Mouse (Mus musculus): ENCODE data around the gene Mfn2. TPM values are rescaled to one million over a fixed set of nuclear protein-coding genes. Genes with fewer than 3 reads are reported as not detected.

Mfn2 gene
- polyA plus RNA-seq, 1 experiment from 2014 or later = 31.0 TPM

DNA sequence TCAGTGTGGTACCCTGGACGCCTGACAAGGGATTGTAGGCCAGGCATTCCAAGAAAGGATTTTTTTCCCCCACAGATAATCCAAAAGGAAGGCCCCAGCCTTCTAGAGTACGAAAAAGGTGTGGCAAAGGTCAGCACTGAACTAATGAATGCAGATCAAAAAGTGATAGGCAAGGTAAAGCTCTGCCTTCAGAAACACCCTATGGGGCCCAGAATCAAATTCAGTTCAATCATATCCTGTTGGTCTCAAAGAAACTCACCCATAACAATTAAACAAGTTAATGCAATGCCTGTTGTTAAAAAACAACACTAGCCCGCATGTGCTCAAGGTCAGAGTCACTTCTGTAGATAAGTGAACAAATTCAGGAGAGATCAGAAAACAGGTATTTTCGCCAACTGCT lies 80.1 kb downstream of the Mfn2 start:
- Histone ChIP-seq H3K4me3 (ENCODE audit: low read length) (no peak overlapping the region), H3K36me3 (ENCODE audit: control insufficient read depth, insufficient read depth, low read length) (peaks cover 43% of the 10 kb centered on the region), H3K4me2 (replicated peaks; ENCODE audit: low read depth, low read length) (no peak overlapping the region), H3K4me1 (ENCODE audit: control insufficient read depth, insufficient read depth, low read length) (no peaks in the 10 kb centered on the region), H3K27me3 (ENCODE audit: control insufficient read depth, insufficient read depth, low read length) (no peaks in the 10 kb centered on the region), H3K9me3 (ENCODE audit: control insufficient read depth, low read length) (peaks cover 66% of the 10 kb centered on the region), H3K9ac (ENCODE audit: low read depth, low read length) (no peak overlapping the region), H3K27ac (ENCODE audit: low read depth, low read length) (no peak overlapping the region)
- WGBS = 94% methylated on average over 4 of the region's 4 CpGs
- ATAC-seq (ENCODE audit: low FRiP score, low TSS enrichment) = no peak

Other genes starting within 250 kb of the Mfn2 start
- not detected in 2 replicates for gene Zfp534, start 202.2 kb downstream of the Mfn2 start, polyA plus RNA-seq (2014; fragmentation: Nextera tagmentation; extraction: Ambion mirVana)
- gene Zfp984, start 94.9 kb downstream of the Mfn2 start, polyA plus RNA-seq (2014; fragmentation: Nextera tagmentation; extraction: Ambion mirVana) = 11.0 and 14.9 TPM in 2 replicates
- 5.0 and 5.4 TPM in 2 replicates for gene Zfp933, start 56.3 kb downstream of the Mfn2 start, polyA plus RNA-seq (2014; fragmentation: Nextera tagmentation; extraction: Ambion mirVana)
- 34.7 and 37.6 TPM in 2 replicates for gene Miip, start 35.9 kb downstream of the Mfn2 start, polyA plus RNA-seq (2014; fragmentation: Nextera tagmentation; extraction: Ambion mirVana)
- 4.6 and 11.6 TPM in 2 replicates for gene Fv1, start 35.7 kb downstream of the Mfn2 start, polyA plus RNA-seq (2014; fragmentation: Nextera tagmentation; extraction: Ambion mirVana)
- gene Plod1, start 32.1 kb upstream of the Mfn2 start, polyA plus RNA-seq (2014; fragmentation: Nextera tagmentation; extraction: Ambion mirVana) = 28.5 and 40.7 TPM in 2 replicates
- 19.0 and 22.1 TPM in 2 replicates for gene 2510039O18Rik, start 36.2 kb upstream of the Mfn2 start, polyA plus RNA-seq (2014; fragmentation: Nextera tagmentation; extraction: Ambion mirVana)
- not detected in 2 replicates for gene Nppb, start 81.1 kb upstream of the Mfn2 start, polyA plus RNA-seq (2014; fragmentation: Nextera tagmentation; extraction: Ambion mirVana)
- gene Nppa, start 96.0 kb upstream of the Mfn2 start, polyA plus RNA-seq (2014; fragmentation: Nextera tagmentation; extraction: Ambion mirVana) = 0.45 TPM in 1 of 2 replicates, not detected in the other
- gene Clcn6, start 134.1 kb upstream of the Mfn2 start, polyA plus RNA-seq (2014; fragmentation: Nextera tagmentation; extraction: Ambion mirVana) = 4.0 and 6.0 TPM in 2 replicates
- gene Mthfr, start 134.4 kb upstream of the Mfn2 start, polyA plus RNA-seq (2014; fragmentation: Nextera tagmentation; extraction: Ambion mirVana) = 11.8 and 19.7 TPM in 2 replicates
- 17.4 and 22.8 TPM in 2 replicates for gene Agtrap, start 183.3 kb upstream of the Mfn2 start, polyA plus RNA-seq (2014; fragmentation: Nextera tagmentation; extraction: Ambion mirVana)
- gene Mad2l2, start 225.7 kb upstream of the Mfn2 start, polyA plus RNA-seq (2014; fragmentation: Nextera tagmentation; extraction: Ambion mirVana) = 81.1 and 99.0 TPM in 2 replicates
- 0.43 and 0.80 TPM in 2 replicates for gene Draxin, start 226.0 kb upstream of the Mfn2 start, polyA plus RNA-seq (2014; fragmentation: Nextera tagmentation; extraction: Ambion mirVana)
- 16.7 and 19.2 TPM in 2 replicates for gene Fbxo6, start 247.4 kb upstream of the Mfn2 start, polyA plus RNA-seq (2014; fragmentation: Nextera tagmentation; extraction: Ambion mirVana)